Mouse (Mus musculus): ENCODE measurements around the gene Rdh16f1. TPM values are rescaled to one million over a fixed set of nuclear protein-coding genes. Genes with fewer than 3 reads are reported as not detected.
"Not testable (repeated sequence)": the region's sequence is repeated elsewhere in the genome, so short reads cannot be mapped to it uniquely, and the experiment has no call there.

The Rdh16f1 gene
- polyA plus RNA-seq, 1 experiment: not detected

GRCm38 (mm10) chr10:127799295-127799694 is 39.7 kb downstream of the Rdh16f1 start:
- WGBS: 53% methylated on average over 1 of the region's 1 CpGs
- Histone ChIP-seq H3K27ac (ENCODE audit: control insufficient read depth, insufficient read depth, low read depth, low read length, poor library complexity) (no peak overlapping the region), H3K4me1 (ENCODE audit: control insufficient read depth, insufficient read depth, low read length) (no peaks in the 10 kb centered on the region), H3K4me3 (replicated peaks; ENCODE audit: control insufficient read depth, low read depth, low read length) (no peak overlapping the region)
- TF ChIP-seq CTCF (IDR thresholded peaks at IDR 0.05; ENCODE audit: control insufficient read depth, insufficient read depth, low read length) (no peak), POLR2A (IDR thresholded peaks at IDR 0.05; ENCODE audit: borderline replicate concordance, control insufficient read depth, low read depth, low read length) (no peak)

DNA sequence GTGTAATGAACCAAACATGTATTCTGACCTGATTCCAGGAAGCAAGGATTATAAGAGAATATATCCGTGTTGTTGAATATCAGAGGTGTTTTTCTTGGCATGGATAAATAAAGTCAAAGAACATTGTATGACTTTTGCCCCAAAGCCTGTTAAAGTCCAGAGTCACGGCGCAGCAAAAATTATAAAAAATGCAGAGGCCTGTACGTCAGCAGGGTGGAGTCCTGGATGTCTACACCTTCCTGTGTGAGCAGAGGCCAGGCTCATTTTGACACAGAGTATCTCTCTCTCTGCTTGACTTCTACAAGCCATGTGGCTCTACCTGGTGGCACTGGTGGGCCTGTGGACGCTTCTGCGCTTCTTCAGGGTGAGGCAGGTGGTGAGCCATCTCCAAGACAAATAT is 41.3 kb downstream of the Rdh16f1 start, which contains the start of gene Rdh16:
TSS of gene Rdh16 (plus strand) at position 262 of the 400 bp plus-strand sequence.
- no peak within 1 kb of the TSS for H3K27ac ChIP-seq (ENCODE audit: control insufficient read depth, insufficient read depth, low read depth, low read length, poor library complexity)
- H3K4me3 ChIP-seq (replicated peaks; ENCODE audit: control insufficient read depth, low read depth, low read length): no peak within 1 kb of the TSS
- 79% methylated on average over 6 of the region's 6 CpGs for WGBS
- H3K4me1 ChIP-seq (ENCODE audit: control insufficient read depth, insufficient read depth, low read length): no peaks in the 10 kb centered on the region
- TF ChIP-seq POLR2A (IDR thresholded peaks at IDR 0.05; ENCODE audit: borderline replicate concordance, control insufficient read depth, low read depth, low read length): no peak
- no peak for TF ChIP-seq CTCF (IDR thresholded peaks at IDR 0.05; ENCODE audit: control insufficient read depth, insufficient read depth, low read length)

DNA sequence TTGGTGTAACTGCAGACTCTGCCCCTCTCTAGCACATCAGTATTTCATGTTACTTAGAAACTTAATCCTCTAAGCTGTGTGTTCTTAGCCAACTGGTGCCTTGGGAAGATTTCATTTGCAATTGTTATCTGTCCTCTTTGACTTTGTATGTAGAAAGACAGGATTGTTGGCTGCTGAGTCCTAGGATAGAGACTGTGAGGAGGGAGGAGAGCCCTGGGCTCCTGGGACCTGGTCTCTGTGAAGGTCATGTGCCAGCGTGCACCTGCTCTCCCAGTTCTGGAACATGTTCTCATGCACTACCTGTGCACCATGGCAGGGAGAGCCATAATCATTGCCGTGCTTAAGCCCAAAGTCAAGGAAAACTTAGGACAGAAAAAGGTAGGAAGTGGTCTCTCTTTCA is 42.0 kb downstream of the Rdh16f1 start:
- Histone ChIP-seq H3K4me3 (replicated peaks; ENCODE audit: control insufficient read depth, low read depth, low read length) (no peak overlapping the region), H3K4me1 (ENCODE audit: control insufficient read depth, insufficient read depth, low read length) (no peaks in the 10 kb centered on the region), H3K27ac (ENCODE audit: control insufficient read depth, insufficient read depth, low read depth, low read length, poor library complexity) (no peak overlapping the region)
- TF ChIP-seq CTCF (IDR thresholded peaks at IDR 0.05; ENCODE audit: control insufficient read depth, insufficient read depth, low read length) (no peak), POLR2A (IDR thresholded peaks at IDR 0.05; ENCODE audit: borderline replicate concordance, control insufficient read depth, low read depth, low read length) (no peak)
- WGBS: 90% methylated on average over 2 of the region's 2 CpGs

- WGBS: 66% methylated on average over 5 of the region's 5 CpGs
- no peaks in the 10 kb centered on the region for H3K4me1 ChIP-seq (ENCODE audit: control insufficient read depth, insufficient read depth, low read length)
These were observed 42.6 kb downstream of the Rdh16f1 start for GRCm38 (mm10) chr10:127802236-127802635.

GRCm38 (mm10) chr10:127804416-127804815 is 44.8 kb downstream of the Rdh16f1 start:
- WGBS: 62% methylated on average over 7 of the region's 7 CpGs
- no peak overlapping the region for H3K27ac ChIP-seq (ENCODE audit: control insufficient read depth, insufficient read depth, low read depth, low read length, poor library complexity)

More at GRCm38 (mm10) chr10:127802236-127802635, 42.6 kb downstream of the Rdh16f1 start:
- no peak for TF ChIP-seq CTCF (IDR thresholded peaks at IDR 0.05; ENCODE audit: control insufficient read depth, insufficient read depth, low read length)
- TF ChIP-seq POLR2A (IDR thresholded peaks at IDR 0.05; ENCODE audit: borderline replicate concordance, control insufficient read depth, low read depth, low read length): no peak
- Histone ChIP-seq H3K27ac (ENCODE audit: control insufficient read depth, insufficient read depth, low read depth, low read length, poor library complexity) (no peak overlapping the region), H3K4me3 (replicated peaks; ENCODE audit: control insufficient read depth, low read depth, low read length) (no peak overlapping the region)

GRCm38 (mm10) chr10:127815888-127816287 is 56.3 kb downstream of the Rdh16f1 start:
- Histone ChIP-seq H3K4me3 (replicated peaks; ENCODE audit: control insufficient read depth, low read depth, low read length) (no peak overlapping the region), H3K27ac (ENCODE audit: control insufficient read depth, insufficient read depth, low read depth, low read length, poor library complexity) (no peak overlapping the region)
- TF ChIP-seq CTCF (IDR thresholded peaks at IDR 0.05; ENCODE audit: control insufficient read depth, insufficient read depth, low read length) (no peak), POLR2A (IDR thresholded peaks at IDR 0.05; ENCODE audit: borderline replicate concordance, control insufficient read depth, low read depth, low read length) (no peak)

More at GRCm38 (mm10) chr10:127804416-127804815, 44.8 kb downstream of the Rdh16f1 start:
- Histone ChIP-seq H3K4me1 (ENCODE audit: control insufficient read depth, insufficient read depth, low read length) (no peaks in the 10 kb centered on the region), H3K4me3 (replicated peaks; ENCODE audit: control insufficient read depth, low read depth, low read length) (no peak overlapping the region)
- TF ChIP-seq POLR2A (IDR thresholded peaks at IDR 0.05; ENCODE audit: borderline replicate concordance, control insufficient read depth, low read depth, low read length) (no peak), CTCF (IDR thresholded peaks at IDR 0.05; ENCODE audit: control insufficient read depth, insufficient read depth, low read length) (no peak)

GRCm38 (mm10) chr10:127817268-127817910 is 57.8 kb downstream of the Rdh16f1 start:
- H3K4me3 ChIP-seq (replicated peaks; ENCODE audit: control insufficient read depth, low read depth, low read length); H3K27ac ChIP-seq (ENCODE audit: control insufficient read depth, insufficient read depth, low read depth, low read length, poor library complexity); H3K4me1 ChIP-seq (ENCODE audit: control insufficient read depth, insufficient read depth, low read length): not testable (repeated sequence)
- 72% methylated on average over 4 of the region's 4 CpGs for WGBS

More at GRCm38 (mm10) chr10:127815888-127816287, 56.3 kb downstream of the Rdh16f1 start:
- no peaks in the 10 kb centered on the region for H3K4me1 ChIP-seq (ENCODE audit: control insufficient read depth, insufficient read depth, low read length)

- H3K4me3 ChIP-seq (replicated peaks; ENCODE audit: control insufficient read depth, low read depth, low read length); H3K4me1 ChIP-seq (ENCODE audit: control insufficient read depth, insufficient read depth, low read length); H3K27ac ChIP-seq (ENCODE audit: control insufficient read depth, insufficient read depth, low read depth, low read length, poor library complexity): not testable (repeated sequence)
- WGBS: 61% methylated on average over 2 of the region's 2 CpGs
These were observed 62.2 kb downstream of the Rdh16f1 start for GRCm38 (mm10) chr10:127821806-127822205.

- H3K4me1 ChIP-seq (ENCODE audit: control insufficient read depth, insufficient read depth, low read length): no peaks in the 10 kb centered on the region; the same call in 1 of the 2 replicates
- TF ChIP-seq POLR2A (IDR thresholded peaks at IDR 0.05; ENCODE audit: borderline replicate concordance, control insufficient read depth, low read depth, low read length) (no peak), CTCF (IDR thresholded peaks at IDR 0.05; ENCODE audit: control insufficient read depth, insufficient read depth, low read length) (peak; percentile 36)
- no peak overlapping the region for H3K27ac ChIP-seq (ENCODE audit: control insufficient read depth, insufficient read depth, low read depth, low read length, poor library complexity)
- whole genome bisulfite sequencing: 54% methylated on average over 6 of the region's 6 CpGs
- H3K4me3 ChIP-seq (replicated peaks; ENCODE audit: control insufficient read depth, low read depth, low read length): no peak overlapping the region
These were observed 65.8 kb downstream of the Rdh16f1 start for GRCm38 (mm10) chr10:127825386-127825785.

Data from bone marrow, adult 2 months (tissue).